Comparison of ENCODE assay signal across 11 mouse cellular contexts in the genomic region with DNA sequence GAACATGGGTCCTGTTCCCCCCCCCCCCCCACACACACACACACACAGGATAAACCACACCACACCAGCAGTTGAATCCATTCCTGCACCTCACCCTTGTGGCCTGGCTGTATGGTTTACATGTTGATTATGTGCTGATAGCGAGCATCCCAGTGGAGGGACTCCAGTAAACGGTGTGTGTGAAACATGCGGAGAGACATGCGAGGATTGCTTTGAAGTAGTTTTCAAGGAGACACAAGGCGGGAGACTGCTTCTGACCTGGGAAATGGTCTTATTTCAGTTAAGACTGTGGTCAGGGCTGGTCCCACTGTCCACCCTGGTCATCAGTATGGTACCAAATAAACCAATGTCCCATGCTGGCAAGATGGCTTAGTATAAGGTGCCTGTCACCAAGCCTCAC.
"Had no signal": no experiment of that assay in that cellular context is flagged by ENCODE, and none has a peak within 500 bp of the region (broad histone marks: within the 10 kb centered on the region; RNA-seq: fewer than 3 reads in every experiment).

No protein-coding gene starts in this region.

- H3K4me3 ChIP-seq: left cerebral cortex, adult 2 months; liver, embryonic 12.5 days; lung, embryonic 15.5 days; midbrain, embryonic 10.5 days; neural tube, embryonic 13.5 days had no signal

- H3K4me1 ChIP-seq: liver, embryonic 12.5 days; midbrain, embryonic 10.5 days had no signal

- DNase-seq: kidney, adult 11 months; kidney, postnatal 10 days; kidney, postnatal 4 days; midbrain, embryonic 14.5 days; right cerebral cortex, adult 18-20 months; right cerebral cortex, postnatal 25 days had no signal

- H3K4me2 ChIP-seq: liver, embryonic 12.5 days; lung, embryonic 15.5 days; neural tube, embryonic 13.5 days had no signal

- ATAC-seq: liver, embryonic 12.5 days had no signal

- H3K36me3 ChIP-seq: lung, embryonic 15.5 days had no signal

- H3K27ac ChIP-seq: left cerebral cortex, adult 2 months; liver, embryonic 12.5 days; neural tube, embryonic 13.5 days had no signal

- H3K9ac ChIP-seq: liver, embryonic 12.5 days; lung, embryonic 15.5 days; neural tube, embryonic 13.5 days had no signal

- H3K27me3 ChIP-seq: liver, embryonic 12.5 days; lung, embryonic 15.5 days; neural tube, embryonic 13.5 days had no signal

- H3K9me3 ChIP-seq: liver, embryonic 12.5 days; lung, embryonic 15.5 days; midbrain, embryonic 10.5 days; neural tube, embryonic 13.5 days had no signal
